Mouse (Mus musculus) layer of hippocampus, adult 11-12 months (tissue): Measurements from ENCODE around the gene Msantd2.
A peak's percentile ranks its signal among the peaks of the same experiment; 100 is the strongest.

Experiments used
- DNase-seq: peaks from one replicate; pipeline ENCODE4 v3.0.0; 2022; ENCODE audit warnings: low spot score

Gene Msantd2

GRCm38 (mm10) chr9:37541851-37542642 is 52.9 kb downstream of the Msantd2 start:
- DNase-seq: no peak

DNA sequence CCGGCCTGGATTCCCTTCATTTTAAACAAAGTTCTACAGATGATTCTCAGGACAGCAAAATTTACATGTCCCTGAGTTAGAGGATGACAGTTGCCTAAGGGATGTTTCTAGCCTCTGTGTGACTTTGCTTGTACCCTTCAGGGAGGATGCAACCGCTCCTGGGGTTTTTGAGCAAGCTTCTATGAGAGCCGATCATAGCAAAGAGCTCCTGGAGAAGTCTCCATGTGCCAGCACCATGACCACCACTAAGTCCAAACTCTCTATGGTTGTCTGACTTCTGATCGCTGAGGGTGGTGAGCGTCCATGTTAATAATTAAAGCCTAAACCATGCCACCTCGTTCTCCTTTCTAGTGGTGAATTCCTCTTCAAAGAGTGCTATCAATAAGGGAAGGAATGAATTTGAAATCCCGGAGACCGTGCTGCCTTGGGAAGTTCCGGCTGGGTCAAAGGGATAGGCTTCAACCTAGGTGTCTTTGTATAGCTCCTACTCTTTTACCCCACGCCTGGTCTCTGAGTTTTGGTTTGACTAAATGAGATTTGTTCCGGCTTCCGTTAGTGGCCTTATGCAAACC is 54.8 kb downstream of the Msantd2 start:
- no peak for DNase-seq

DNA sequence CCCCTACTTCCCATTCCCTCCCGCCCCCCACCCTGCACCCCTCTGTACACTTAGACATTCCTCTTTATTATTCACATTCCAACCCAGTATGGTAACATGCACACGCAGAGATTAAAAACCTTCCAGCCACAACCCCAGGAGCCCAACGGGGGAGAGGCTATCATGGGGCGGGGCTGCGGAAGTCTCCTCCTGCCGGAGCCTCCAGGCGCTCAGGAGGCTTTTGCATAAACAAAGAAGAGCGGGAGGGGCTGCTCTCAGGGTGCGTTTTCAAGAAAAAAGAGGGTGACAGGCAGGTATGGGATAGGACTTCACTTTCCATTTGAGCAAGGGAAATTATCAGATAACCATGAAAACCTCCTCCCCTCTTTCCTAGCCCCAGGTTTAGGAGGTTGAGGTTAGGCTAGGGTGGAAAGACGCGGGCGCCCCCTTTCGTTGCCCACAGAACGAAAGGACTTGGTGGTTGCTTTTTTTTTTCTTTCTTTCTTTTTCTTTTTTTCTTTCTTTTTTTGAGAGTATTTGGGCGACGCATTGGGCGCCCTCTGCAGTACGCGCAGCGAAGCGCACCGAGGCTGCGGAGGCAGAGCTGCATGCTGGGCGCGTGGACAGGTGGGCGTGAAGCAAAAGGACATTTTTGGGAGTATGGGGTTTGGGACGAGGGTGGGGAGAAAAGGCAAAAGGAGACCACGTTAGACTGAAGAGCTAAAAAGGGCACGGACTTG is 55.5 kb downstream of the Msantd2 start:
- peak; percentile 76 for DNase-seq

GRCm38 (mm10) chr9:37545166-37545610 is 56.1 kb downstream of the Msantd2 start:
- DNase-seq: no peak

- no peak for DNase-seq
These were observed 56.8 kb downstream of the Msantd2 start for GRCm38 (mm10) chr9:37545847-37546452.

DNA sequence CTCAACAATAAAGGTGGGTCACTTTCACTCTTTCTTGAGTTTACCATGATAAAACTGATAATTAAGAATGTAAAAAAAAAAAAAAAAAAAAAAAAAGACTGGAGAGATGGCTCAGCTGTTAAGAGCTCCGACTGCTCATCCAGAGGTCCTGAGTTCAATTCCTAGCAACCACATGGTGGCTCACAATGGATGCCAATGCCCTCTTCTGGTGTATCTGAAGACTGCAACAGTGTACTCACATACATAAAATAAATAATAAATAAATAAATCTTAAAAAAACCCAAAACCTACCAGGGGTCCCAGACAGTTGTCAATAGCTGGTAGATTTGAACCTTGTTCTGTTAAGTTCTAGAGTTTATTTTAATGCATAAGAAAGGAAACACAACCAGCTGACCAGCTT is 57.8 kb downstream of the Msantd2 start:
- DNase-seq: no peak

DNA sequence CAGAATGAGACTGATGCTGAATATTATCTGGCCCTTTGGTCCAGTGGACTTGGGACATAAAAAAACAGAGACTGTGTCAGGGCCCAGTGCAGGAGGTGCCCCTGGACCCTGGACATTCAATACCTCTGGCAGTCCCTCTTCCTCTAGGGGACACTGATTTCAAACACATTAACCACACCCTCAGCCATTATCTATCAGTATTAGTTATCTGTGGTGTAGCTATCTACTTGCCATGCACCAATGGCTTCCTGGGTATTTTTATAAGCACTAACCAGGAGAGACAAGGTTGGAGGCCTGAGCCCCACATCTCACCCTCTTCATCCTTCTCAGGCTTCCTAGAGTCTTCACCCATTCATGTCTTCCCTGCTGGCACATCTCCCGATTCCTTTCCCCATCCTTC is 61.3 kb downstream of the Msantd2 start:
- no peak for DNase-seq

DNA sequence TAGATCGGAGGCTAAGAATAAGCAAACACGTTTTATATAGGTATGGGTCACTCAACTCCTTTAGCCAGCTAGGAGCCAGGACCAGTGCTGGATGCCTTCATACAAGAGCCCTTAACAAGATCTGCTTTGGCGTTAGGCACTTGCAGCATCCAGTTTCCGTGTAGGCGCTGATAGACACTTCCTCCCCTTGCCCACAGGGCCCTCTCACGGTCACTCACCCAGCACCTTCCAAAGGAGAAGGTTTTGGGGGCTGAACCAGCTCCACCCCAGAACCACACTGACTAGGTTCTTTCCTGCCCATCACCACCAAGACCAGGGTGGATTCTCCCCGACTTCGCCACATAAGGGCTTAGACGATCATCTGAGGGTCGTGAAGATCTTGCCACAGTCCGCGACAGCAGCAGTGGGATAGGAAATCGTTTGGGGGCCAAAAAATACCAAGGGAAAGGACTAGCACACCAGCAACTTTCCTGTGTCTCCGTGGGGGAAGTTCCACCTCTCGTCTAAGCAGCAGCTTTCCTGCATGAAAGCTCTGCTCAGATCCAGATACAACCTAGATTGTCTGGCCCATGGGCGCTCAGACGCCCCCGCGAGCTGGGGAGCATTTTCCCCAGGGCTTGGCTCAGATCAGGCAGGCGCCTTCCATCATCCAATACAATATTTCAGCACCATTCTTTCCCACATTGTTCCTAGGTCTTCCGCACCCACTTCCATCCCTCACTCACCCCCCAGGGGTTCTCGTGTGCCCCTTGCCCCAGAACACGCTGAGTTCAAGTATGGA is 62.8 kb downstream of the Msantd2 start:
- no peak for DNase-seq

DNA sequence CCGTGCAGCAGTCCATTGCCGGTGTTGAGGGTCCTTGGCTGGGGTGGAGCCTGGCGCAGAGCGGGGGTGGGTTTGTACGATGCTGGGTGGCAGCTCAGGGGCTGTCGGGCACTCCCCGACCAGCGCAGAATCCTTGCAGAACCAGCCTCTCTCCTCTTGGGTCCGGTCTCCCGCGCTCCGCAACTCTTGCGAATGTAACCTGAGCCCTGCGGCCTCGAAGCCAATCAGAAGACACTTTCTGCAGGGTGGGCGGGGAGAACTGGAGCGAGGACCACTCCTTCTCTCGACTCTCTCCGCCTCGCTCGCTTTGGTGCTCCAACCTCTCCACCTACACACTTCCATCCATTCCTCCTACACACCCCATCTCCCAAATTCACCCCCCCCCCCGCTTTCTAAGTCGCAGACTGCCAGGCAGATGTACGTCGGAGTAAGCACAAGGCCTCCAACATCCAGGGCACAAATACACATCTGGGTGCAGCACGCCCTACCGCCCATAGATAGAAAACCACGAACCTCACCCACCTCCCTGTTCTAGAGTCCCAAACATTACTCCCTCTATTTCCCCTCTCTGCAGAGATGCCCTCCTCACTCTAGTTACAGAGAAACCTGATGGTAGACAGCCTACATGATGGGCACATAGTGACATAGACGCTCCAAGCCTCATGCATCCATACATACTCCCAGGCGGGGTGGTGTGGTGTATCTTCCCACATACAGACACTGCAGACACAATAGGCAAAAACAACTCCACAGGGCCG is 63.6 kb downstream of the Msantd2 start, which contains the start of gene Nrgn:
Gene Nrgn, minus strand, starts transcription at position 369 of the 758 bp plus-strand sequence.
- DNase-seq: peak; percentile 87

- no peak for DNase-seq
These were observed 65.2 kb downstream of the Msantd2 start for GRCm38 (mm10) chr9:37554279-37554678.

- no peak for DNase-seq
These were observed 66.0 kb downstream of the Msantd2 start, which contains the start of gene Siae for GRCm38 (mm10) chr9:37554838-37555748. Siae (plus strand) TSS chr9:37555698.

DNA sequence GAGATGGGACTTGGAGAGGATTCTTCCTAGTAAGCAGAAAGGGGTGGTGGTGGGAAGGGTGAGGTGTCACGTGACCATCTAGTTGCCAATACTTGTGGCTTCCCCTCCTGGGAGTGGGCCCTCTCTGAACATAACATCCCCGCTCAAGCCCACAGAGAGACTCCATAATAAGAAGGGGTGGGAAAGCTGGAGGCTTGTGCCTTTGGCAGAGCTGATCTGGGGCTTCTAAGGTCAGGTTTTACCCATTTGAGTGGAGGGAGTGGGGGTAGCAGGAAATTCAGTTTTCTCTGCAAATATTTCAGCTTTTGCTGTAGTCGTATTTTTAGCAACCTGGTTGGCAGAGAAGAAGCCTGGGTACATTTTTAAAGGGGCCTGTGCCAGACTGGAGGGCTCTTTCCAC is 67.2 kb downstream of the Msantd2 start:
- no peak for DNase-seq

DNA sequence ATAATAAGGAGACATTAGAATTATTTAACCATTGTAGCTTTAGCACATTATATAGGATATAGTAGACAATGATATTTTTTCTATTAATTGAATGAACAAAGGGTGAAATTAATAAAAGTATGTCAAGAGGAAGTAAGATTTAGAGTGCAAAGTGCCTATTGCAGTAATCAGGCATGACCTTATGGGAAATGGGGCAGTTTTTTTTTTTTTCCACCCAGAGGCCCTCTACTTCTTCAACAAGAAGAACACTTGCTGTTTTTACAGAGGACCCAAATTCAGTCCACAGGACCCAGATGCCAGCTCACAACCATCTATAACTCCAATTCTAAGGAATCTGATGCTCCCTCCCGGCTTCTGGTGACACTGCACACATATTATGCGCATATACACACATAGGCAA is 71.5 kb downstream of the Msantd2 start:
- no peak for DNase-seq

GRCm38 (mm10) chr9:37563805-37564204 is 74.7 kb downstream of the Msantd2 start:
- DNase-seq: no peak

DNA sequence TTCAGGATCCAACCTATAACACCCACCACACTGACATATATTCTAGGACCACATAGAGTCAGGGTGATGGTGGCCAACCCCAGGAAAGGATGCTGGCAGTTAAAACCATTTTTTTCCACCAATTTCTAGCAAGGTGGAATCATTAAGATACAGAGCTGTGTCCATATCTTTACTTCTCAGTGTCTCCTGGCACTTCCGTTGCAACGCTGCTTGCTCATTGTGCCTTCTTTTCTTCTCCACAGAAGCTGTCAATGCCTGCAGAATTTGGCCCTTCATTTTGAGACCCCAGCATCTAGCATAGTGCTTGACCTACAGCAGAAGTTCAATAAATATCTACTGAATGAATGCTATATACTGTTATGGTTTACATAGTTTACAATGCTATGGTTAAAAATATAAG is 77.9 kb downstream of the Msantd2 start:
- no peak for DNase-seq

- DNase-seq: no peak
These were observed 78.3 kb downstream of the Msantd2 start for GRCm38 (mm10) chr9:37567454-37567853.

DNA sequence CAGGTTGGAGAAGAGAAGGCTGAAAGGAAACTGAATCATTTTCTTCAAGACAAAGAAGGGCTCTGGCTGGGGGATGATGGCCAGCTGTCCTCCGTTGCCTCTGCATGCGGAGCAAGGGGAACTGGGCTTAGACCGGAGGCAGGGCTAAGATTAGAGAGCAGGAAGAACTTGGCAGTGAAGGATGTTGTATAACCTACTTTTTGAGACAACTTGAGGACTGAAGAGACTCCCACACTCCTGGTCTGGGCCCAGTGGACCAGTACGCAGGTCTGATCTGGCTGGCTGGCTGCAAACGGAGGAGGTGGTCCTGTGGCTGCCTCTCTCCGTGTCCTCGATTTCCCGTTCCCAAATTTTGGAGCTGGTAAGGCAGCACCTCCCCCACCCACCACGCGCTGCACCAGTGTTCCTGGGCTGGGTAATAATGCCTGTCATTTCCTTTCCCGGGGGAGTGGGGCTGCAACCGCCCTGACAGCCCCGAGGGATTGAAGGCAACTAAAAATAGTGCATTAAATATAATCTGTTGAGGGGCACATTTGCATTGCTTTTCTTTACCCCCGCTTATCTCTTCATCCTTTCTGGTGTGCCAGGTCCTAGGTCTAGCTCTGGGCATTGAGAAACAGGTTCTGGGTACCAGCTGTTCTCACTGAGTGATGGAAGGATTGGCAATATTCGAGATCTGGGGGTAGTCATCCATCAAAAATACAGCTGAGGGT is 78.9 kb downstream of the Msantd2 start:
- DNase-seq: no peak

- DNase-seq: no peak
These were observed 79.6 kb downstream of the Msantd2 start for GRCm38 (mm10) chr9:37568605-37569214.
